Mouse (Mus musculus): Measurements from ENCODE around the gene Gdi2. TPM values are rescaled to one million over a fixed set of nuclear protein-coding genes. Genes with fewer than 3 reads are reported as not detected.

The Gdi2 gene
- total RNA-seq, 2 experiments from 2014 or later, result 277 to 299 TPM

- no peak for DNase-seq (ENCODE audit: low spot score in 2 of 2)
- intact Hi-C loops (cut with DNase I), result no loop called here
These were observed 6.4 kb downstream of the Gdi2 start for GRCm38 (mm10) chr13:3544077-3544874.

GRCm38 (mm10) chr13:3544925-3545324 lies 7.1 kb downstream of the Gdi2 start:
- intact Hi-C loops (cut with DNase I), result no loop called here
- DNase-seq (ENCODE audit: low spot score in 2 of 2), result no peak

GRCm38 (mm10) chr13:3547410-3547809 lies 9.5 kb downstream of the Gdi2 start:
- intact Hi-C loops (cut with DNase I), result no loop called here
- DNase-seq (ENCODE audit: low spot score in 2 of 2), result no peak

GRCm38 (mm10) chr13:3547856-3548255 lies 10.0 kb downstream of the Gdi2 start:
- no peak for DNase-seq (ENCODE audit: low spot score in 2 of 2)
- intact Hi-C loops (cut with DNase I), result no loop called here

DNA sequence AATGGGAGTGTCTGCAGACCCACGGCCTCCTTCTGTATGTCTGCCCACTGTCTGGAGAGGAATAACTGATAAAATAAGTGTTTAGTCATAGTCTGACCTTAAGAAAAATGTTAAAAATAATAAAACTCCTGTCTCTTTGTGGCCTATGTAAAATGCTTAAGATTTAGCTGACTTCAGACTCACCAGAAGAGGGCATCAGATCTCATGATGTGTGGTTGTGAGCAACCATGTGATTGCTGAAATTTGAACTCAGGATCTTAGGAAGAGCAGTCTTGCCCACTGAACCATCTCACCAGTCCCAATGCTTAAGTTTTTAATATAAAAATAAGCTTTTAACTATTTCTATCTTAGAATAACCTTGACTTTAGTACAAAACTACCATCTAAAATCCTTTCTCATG lies 25.3 kb downstream of the Gdi2 start:
- DNase-seq (ENCODE audit: low spot score in 2 of 2), result no peak
- intact Hi-C loops (cut with DNase I), result no loop called here

DNA sequence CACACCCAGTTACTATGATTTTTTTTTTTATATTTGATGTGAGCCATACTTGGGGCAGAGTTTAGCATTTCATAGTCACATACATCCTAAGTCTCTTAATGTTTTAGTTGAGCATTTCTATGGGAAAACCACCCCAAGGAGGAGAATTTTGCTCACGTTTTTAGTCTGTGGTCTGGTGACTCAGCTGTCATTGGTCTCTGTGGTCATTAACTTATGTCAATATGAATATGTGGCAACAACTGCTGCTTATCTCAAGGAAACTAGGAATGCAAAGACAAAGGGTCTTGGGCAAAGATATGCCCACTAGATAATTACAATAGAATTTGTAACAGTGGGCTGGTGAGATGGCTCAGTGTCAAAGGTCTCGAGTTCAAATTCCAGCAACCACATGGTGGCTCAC lies 26.1 kb downstream of the Gdi2 start:
- intact Hi-C loops (cut with DNase I), result no loop called here
- no peak for DNase-seq (ENCODE audit: low spot score in 2 of 2)

DNA sequence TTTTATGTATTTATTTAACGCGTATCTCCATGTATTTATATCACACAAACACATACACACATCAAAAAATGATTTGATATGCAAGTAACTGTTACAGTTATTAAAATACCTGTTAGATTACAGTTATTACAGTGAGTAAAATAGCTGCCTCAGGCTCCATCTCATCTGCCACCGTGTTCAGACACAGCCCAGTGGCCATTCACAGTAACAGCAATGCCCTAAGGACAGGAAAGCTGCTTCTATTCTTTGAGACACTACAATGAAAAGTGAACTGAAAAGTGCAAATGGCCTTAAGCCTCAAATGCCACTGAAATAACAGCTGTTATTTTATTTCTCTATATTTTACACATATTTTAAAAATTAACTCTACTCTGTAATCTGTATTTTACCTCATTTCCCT lies 52.9 kb downstream of the Gdi2 start:
- DNase-seq (ENCODE audit: low spot score in 2 of 2), result no peak

DNA sequence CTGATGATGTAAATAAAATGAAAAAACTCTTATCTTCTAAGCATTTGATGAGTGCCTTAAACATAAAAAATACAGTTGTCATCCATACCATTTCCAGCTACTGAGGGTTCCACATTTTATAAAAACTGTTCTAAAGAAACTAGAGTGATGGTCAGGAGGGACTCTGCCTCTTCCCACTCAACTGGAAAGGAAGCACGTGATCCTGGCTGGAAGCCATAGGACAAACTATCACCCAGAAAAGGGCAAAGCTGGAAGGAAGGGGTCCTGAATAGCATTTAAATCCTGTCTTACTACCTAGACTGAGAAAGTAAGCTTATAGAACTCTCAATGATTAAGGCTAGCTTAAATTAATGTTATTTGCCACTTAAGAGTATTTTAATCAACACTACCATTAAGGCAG lies 56.4 kb downstream of the Gdi2 start:
- no peak for DNase-seq (ENCODE audit: low spot score in 2 of 2)
- intact Hi-C loops (cut with DNase I), result loop anchor here (10.0 kb wide), 1 partner anchor 190 kb away; no protein-coding TSS in a partner anchor

More for the DNA sequence above, 52.9 kb downstream of the Gdi2 start:
- intact Hi-C loops (cut with DNase I), result loop anchor here (10.0 kb wide), 1 partner anchor 186 kb away; no protein-coding TSS in a partner anchor

DNA sequence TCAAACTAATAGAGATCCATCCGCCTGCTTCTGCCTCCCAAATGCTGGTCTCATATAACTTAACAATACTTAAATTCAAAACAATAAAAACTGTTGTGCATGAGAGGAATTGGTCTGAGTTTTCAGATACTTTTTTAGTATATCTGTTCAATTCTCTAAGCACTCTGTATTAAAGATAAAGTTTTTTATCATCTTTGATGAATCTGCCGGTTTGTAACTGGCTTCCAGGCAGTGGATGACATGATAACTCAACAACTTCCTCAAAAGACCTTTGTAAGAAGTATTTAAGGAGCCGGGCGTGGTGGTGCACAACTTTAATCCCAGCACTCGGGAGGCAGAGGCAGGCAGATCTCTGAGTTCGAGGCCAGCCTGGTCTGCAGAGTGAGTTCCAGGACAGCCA lies 58.4 kb downstream of the Gdi2 start:
- DNase-seq (ENCODE audit: low spot score in 2 of 2), result no peak
- intact Hi-C loops (cut with DNase I), result loop anchor here (10.0 kb wide), 1 partner anchor 191 kb away; no protein-coding TSS in a partner anchor

DNA sequence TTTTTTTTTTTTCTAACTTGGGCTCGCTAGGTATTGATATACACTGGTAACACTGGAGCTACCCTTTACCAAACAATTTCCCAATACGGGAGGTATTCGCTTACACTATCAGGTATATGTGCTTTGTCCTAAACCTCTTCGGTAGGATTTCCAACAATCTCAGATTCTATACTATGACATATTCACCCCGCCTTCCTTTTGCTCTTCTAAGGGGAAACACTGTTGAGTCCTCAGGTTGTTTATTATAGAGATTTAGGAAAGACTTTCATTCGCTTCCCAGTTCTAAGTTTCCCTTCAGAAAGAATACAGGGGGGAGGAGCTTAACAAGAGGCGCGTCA lies 71.9 kb downstream of the Gdi2 start:
- intact Hi-C loops (cut with DNase I), result loop anchor here (2.0 kb wide), 1 partner anchor 73 kb away; no protein-coding TSS in a partner anchor
- DNase-seq (ENCODE audit: low spot score in 2 of 2), result no peak

DNA sequence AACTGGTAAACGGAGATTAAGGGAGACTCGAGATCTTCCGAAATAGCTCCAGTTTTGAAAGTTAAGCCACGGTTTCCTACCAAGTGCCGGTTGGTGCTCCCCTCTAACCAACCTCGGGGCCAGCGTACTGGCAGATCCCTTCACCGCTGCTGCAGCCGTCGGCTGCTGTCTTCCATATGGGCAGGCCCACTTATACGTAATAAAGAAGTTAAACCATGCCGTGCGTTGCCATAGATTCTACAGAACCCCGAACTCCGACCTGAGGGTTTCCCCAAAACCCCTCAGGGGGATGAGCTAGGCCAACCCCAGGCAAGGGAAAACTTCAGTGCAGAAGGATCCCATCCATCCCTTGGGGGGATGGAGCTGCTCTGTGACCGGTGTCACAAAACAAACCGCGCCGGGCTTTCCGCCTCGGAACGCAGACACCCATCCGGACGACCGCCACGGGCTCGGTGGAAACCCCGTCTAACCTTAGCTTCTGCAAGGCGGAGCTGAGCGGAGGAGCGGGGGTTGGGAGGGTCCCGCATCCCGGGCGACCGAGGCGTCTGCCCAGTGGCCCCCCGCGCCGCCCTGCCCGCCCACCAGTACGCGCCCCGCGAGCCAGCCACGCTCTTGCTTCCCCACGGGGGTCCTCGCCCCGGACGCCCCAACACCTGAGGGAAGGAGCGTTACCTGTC lies 72.4 kb downstream of the Gdi2 start:
- intact Hi-C loops (cut with DNase I), result loop anchor here (2.0 kb wide), 1 partner anchor 73 kb away; no protein-coding TSS in a partner anchor
- DNase-seq (ENCODE audit: low spot score in 2 of 2), result peak in 1 of 2 experiments; percentile 9

DNA sequence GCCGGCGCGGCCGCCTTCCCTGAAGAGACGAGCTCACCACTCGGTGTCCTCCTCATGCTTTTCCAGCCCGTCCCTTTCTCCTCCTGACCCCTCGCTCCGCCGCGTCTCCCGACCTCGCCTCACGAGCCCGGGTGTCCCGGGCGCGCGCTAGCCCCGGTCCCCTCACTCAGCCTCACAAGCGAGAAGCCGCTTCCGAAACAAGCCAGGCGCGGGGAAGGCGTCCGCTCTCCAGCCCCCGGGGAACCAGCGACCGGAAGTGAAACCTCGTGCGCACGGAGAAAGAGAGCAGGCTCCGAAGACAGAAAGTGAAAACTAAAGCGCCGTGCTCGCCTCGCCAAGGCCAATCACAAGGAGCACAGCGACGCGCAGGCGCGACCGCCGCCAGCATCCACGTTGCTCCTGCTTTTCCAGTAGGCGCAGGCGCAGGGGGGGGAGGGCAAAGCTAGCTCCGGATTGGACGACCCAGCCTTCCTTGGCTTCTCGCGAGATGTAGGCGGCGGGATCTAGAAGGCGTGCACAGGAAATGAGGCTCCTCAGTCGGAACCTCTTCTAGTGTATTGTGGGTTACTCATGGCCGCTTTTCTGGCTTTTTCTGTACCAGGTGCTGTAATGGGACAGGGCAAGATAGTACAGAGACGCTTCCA lies 73.1 kb downstream of the Gdi2 start, which contains the start of gene Fam208b:
Fam208b (minus strand) TSS at position 314 of the 644 bp plus-strand sequence.
- intact Hi-C loops (cut with DNase I), result loop anchor here (2.0 kb wide), 1 partner anchor 74 kb away; no protein-coding TSS in a partner anchor

More for the DNA sequence above, 73.1 kb downstream of the Gdi2 start, which contains the start of gene Fam208b:
- peak; percentile 97 to 98 for DNase-seq (ENCODE audit: low spot score in 2 of 2)

Other genes with a start within 250 kb of the Gdi2 start
- gene Fam208b, start 73.0 kb downstream of the Gdi2 start, total RNA-seq (2021), result 10 to 100 TPM; 23.2 to 29.2 TPM
- 10 to 100 TPM; 47.6 to 51.9 TPM for gene Asb13, start 96.0 kb downstream of the Gdi2 start, total RNA-seq (2021)

Measured in left cerebral cortex, postnatal 36 days (tissue).